Mouse (Mus musculus) adrenal gland, postnatal 10 days (tissue): ENCODE results near the gene Galnt11. TPM values are rescaled to one million over a fixed set of nuclear protein-coding genes. Genes with fewer than 3 reads are reported as not detected.
"Not testable (repeated sequence)": the region's sequence is repeated elsewhere in the genome, so short reads cannot be mapped to it uniquely, and the experiment has no call there.

ENCODE experiments used
- DNase-seq: peaks from one replicate; pipeline ENCODE4 v3.0.0; 2021; ENCODE audit warnings: mixed read lengths
- long read RNA-seq, 2 experiments: library from polyadenylated mRNA; stranded (forward); transcript quantifications; one replicate each; pipeline ENCODE4 v2.0.0; 2021
- total RNA-seq, 2 experiments: library from RNA; stranded (reverse); gene quantifications; 2 replicates each; pipeline ENCODE4 v1.2.3; 2021

Gene Galnt11
- total RNA-seq = 10 to 100 TPM; 33.0 to 34.6 TPM
- long read RNA-seq, experiment 1, full-length matches to known transcripts = 80 of 114 reads
- long read RNA-seq, experiment 1, partial matches to known transcripts = 4 of 114 reads
- long read RNA-seq, experiment 1, other reads (novel, unspliced or antisense) = 30 of 114 reads
- long read RNA-seq, experiment 2, transcript Galnt11-201 (12 exons, 2,552 nt) = major isoform, 30 of 78 reads
- long read RNA-seq, experiment 2, transcript Galnt11-202 (11 exons, 2,493 nt) = minor isoform, 27 of 78 reads
- long read RNA-seq, experiment 2, partial matches to known transcripts = 8 of 78 reads
- long read RNA-seq, experiment 2, other reads (novel, unspliced or antisense) = 13 of 78 reads

DNA sequence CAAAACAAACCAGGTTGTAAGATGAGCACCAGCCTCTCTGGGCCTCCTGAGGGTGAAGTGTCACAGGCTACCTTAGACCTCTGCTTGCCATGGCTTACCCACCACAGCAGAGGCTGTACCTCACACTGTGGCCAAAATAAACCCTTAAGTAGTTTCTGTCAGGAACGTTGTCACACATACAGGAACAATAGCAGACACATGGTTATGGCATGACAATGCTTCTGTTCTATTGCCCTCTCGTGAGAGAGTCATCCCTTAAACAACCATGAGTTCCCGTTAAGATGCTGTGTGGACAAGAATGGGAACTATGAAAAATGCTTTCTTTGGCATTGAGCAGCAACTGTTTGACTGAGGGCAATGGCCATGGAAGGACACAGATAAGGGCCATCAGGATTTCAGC is at the start of gene Galnt11:
TSS of gene Galnt11 (plus strand) at position 301 of the 400 bp plus-strand sequence.
- DNase-seq = no peak

DNA sequence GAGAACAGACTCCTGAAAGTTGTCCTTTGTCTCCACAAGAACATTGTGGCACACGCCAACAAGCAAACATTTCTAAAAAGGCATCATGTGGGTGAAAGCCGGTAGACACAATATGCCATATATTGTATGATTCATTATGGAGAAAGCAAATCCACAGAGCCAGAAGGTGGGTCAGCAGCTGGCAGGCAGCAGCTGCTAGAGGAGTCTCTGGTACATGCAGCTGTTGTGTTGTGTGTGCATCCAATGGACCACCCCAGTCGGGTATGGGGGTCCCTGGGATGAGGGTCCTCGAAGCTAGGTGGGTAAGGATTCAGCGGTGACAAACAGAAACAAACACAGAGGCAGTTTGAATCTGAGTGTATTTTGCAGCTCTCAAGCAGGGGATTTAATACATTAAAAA is 43.8 kb upstream of the Galnt11 start:
- not testable (repeated sequence) for DNase-seq

DNA sequence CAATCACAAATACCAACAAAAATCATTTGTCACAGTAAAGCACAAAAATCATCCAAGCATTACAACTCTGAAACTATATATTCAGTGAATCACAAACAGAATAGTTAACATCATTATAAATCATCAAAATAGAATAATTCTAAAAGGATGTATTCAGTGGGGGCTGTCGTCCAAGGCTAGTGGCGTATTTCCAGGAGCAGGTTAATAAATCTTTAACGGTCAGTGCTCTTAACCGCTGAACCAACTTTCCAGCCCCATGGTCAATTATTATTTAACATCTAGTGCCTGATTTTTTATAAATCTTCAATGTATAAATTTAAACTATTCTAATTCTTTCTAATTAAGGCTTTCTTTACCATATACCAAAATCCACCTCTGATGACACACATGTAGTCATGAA is 43.2 kb upstream of the Galnt11 start:
- DNase-seq = not testable (repeated sequence)

DNA sequence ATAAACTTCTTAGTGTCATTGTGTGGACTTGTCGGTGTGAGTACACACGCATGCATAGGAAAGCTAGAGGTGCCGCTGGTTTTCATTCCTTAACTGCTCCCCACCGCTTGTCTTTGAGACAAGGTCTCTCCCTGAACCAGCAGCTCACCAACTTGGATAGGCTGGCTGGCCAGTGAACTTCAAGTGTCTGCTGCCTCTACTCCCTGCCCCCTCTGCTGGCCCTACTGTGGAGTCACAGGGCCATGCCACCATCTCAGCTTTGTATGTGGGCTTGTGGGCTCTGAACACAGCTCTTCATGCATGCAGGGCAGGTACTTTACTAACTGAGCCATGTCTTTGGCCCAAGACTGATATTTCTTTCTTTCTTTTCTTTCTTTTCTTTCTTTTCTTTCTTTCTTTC is 42.4 kb upstream of the Galnt11 start:
- no peak for DNase-seq

DNA sequence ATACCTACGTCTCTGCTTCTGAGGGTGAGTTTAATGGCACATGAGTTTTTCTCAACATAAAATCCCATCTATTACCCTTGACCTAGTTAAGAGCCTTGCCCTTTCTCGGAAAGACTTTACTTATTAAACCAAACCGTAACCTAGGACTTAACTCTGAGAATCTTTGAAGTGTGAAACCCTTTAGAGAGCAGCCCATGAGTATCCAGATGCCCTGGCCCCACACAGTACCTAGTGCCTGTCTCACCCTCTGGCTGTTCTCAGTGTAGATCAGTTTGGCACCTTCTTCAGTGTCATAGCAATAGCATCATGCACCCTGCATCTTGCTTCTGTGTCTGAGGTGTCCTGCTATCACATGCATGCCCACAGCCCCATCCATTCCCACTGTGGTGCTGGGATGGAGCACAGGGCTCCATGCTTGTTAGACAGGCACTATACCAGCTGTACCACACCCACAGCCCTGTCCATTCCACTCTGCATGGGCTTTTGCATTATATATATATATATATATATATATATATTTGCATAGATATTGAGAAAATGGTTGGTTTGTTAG is 41.7 kb upstream of the Galnt11 start:
- no peak for DNase-seq

DNA sequence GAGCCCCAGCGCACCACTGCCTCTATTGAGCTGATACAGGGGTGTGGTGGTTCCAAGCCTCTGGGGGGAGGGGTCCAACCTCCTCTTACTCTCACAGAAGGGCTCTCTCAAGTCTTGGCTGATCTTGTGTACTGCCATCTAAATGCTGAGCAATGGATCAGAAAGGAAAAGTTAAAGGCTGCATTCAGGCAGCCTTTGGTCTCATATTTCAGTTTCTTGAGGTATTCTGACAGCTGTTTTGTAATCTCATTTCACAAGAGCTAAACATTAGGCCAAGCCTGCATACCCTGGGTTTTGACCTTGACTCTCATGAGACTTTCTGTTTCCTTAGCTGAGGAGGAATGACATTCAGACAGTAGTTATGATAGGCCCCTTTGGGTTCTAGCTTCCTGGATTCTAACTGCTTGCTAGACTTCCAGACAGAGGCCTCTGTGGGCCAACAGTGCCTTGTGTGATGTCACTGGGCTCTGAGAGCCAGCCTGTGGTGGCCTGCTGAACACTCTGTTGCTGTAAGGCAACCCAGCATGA is 40.6 kb upstream of the Galnt11 start, which contains the start of gene Galntl5:
TSS of gene Galntl5 (plus strand) at position 457 of the 528 bp plus-strand sequence.
- DNase-seq = peak; percentile 32

DNA sequence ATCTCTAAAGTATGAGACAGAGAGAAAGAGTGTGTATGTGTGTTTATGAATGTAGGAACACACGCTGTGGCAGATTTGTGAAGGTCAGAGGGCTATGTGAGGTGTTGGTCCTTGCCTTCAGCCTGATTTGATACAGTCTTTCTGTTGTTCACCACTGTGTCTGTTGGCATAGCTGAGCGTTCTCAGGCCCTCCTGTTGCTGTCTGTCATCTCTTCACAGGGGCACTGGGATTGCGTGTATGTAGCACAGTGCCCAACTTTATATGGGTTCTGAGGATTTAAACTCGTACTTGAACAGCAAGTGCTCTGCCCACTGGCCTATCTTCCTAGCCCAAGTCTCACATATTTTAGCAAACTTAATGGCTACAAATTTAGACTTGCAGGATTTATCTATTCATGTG is 38.1 kb upstream of the Galnt11 start:
- no peak for DNase-seq

DNA sequence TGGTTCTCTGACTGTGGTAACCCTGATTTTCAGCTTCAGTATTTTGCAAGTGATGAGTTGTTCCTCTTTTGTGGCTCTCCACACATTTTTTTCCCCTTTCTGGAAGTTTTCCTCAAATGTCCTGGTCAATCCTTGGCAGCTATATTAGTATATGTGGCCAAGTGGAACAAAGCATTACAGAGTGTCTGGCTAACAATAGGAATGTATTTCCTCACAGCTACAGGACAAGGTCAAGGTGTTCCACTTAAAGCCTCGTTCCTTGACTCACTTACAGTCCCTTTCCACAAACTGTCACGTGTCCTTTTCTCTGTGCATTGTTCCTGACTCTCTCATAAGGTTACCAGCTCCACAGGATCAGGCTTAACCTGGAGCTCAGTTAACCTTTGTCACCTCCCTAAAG is 37.1 kb upstream of the Galnt11 start:
- no peak for DNase-seq

DNA sequence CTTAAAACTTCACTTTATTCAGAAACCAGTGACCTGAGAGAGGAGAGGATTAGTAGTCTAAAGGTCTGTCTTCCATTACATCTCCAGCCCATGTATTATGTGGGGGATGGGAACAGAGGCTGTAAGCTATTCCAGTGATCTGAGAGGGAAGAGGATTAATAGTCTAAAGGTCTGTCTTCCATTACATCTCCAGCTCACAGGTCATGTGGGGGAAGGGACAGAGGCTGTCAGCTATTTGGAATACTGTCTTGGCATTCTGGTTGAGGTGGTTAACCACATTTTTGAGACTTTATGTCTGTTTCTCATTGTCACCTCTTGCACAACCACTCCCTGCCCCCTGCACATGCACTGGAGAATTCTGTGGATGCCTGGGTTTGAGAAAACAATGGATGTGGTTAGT is 34.0 kb upstream of the Galnt11 start:
- DNase-seq = no peak

DNA sequence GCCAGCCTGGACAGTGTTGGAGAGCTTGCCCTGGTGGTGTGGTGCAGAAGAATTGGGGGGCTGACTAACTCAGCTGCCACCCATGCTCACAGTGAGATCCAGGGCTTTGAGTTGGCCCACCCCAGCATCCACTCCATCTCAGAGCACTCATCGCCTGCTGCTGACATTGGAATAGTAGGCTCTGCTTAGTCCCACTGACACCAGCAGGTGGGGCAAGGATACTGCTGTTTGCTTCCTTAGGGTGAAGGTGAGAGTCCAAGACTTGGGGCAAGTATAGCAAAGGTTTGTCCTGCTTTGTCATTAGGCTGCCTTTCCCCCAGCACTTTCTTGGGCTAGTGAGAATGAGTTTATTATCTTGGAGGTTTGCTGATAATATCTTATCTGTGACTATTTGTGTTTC is 32.9 kb upstream of the Galnt11 start:
- DNase-seq = peak; percentile 47

DNA sequence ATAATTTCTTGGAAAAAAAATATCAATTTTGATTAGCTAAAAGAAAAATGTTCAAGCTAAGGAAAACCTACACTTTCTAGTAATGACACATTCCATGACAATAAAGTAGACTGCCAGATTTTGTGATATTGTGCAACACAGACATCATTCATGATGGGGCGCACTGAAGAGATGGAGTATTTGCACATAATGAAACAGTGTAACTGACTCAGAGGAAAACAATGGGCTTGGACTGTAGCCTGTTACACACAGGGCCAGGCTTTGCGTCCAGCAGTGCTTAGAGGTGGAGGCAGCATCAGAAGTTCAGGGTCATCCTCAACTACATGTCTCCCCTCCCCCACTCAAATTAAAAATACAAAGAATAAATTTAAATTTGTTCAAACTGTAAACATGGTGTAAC is 31.2 kb upstream of the Galnt11 start:
- peak; percentile 18 for DNase-seq

DNA sequence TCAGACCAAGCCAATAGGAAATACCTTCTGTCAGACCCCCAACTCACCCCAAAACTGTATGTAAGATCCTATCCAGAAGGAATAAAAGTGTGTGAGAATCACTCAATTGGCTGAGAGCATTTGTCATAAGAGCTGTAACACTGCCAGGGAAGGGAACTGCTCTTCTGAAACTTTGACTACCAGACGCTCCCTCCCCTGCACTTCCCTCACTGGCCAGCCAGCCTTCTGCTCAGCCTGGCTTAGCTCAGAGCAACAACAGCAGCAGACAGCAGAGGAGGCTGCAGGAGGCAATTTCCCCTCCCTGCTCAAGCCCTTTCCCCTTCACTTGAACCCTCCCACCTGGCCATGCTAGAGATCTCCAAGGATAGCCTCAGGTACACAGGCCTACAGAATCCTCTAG is 9.8 kb upstream of the Galnt11 start:
- DNase-seq = no peak

DNA sequence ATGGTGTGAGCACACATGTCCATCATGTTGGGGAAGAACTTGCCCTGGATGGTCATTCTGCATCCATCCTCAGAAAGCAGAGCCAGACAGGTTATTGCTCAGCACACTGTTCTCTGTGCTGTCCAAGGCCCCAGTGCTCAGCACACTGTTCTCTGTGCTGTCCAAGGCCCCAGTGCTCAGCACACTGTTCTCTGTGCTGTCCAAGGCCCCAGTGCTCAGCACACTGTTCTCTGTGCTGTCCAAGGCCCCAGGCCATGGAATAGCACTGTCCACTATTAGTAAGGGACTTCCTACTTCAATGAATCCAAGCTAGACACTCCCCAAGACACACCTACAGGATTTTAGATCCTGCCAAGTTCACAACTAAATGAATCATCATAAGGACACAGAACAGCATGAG is 8.5 kb upstream of the Galnt11 start:
- not testable (repeated sequence) for DNase-seq

DNA sequence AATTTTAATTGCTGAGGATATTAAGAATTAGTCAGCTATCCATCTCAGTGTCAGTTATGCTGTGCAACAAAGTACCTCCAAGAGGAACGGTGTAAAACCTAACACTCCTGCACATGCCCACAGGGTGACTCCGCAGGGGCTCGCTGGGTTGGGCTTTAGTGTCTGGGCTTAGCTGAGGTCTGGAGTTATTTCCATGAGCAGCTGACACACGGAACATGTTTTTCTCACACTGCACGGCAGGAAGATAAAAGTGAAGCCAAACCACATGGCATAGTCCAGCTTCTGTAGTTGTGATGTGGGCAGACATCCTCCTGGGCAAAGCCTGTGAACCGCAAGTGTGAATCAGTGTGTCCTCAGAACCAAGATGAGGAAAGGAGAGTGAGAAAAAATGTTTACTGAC is 6.7 kb upstream of the Galnt11 start:
- no peak for DNase-seq

DNA sequence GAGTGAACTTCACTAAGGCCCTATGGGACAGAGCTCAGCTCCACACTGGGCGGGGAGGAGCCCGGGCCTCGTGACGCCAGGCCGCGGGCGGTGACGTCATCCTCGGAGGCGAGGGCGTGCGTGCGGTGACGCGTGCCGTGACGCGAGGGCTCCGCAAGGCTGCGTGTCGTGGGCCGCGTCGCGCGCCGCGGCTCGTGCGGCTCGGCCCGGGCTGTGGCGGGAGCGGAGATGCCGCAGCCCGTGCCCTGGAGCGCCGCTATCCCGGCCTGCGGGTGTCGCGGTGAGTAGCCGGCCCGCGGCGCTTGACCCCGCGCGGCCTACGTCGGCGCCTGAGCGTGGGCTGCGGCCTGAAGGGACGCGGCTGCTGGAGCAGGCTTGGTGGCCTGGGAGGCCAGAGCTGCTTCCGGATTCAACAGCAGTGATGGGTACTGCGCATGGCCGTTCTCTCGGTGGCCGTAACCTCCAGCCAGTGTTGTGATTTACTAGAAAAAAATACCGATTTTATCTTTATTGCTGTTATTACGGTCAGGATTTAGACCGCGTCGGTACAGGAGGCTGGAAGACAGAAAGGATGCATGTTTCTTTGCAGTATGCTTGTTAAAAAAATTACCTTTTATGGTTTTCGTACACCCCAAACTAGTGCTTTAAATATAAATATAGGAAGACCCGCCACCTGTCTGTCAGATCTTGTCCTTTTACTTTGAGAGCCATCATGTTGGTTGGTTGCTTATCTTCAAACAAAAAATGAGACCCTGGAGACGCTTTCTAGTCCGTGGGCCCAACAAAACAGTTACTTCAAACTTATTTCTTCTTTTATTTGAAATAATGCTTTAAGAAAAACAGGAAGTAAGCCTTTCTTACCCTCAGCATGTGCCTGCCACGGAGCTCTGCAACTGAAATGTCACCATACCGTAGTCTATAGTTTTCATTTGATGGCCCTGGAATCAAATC is 1.3 kb downstream of the Galnt11 start, which contains the start of gene E130116L18Rik:
TSS of gene E130116L18Rik (minus strand) at position 402 of the 951 bp plus-strand sequence.
- peak; percentile 94 for DNase-seq

DNA sequence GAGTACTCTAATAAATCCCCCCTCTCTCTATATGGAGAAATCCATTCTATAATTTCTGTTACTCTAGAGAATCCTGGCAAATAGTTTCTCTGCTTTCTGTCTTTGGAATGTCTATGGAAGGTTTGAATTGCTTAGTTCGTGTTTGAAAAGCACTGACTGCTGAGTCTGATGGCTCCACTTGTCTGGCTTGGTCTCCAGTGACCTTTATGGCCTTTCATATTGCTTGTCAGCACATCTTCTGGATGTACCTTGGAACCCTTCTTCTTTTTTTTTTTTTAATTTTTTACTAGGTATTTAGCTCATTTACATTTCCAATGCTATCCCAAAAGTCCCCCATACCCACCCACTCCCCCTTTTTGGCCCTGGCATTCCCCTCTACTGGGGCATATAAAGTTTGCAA is 2.7 kb downstream of the Galnt11 start:
- DNase-seq = not testable (repeated sequence)

DNA sequence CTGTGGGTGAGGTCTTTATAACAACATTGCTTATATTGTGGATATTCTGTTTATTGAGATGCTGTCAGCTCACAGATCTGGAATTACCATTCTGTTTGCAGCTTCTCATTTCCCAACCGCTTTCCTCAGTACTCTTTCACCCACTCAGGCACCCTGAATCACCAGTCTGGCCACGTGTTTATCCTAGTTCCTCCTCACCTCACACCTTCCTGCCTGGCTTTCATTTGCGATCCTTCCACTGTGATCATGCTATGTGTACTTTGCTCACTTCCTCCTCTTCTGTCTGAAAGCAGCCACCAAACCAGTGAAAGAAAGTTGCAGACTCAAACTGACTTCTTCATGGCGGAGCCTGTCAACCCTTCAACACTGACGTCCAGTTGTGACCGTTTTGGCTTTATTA is 21.4 kb downstream of the Galnt11 start:
- DNase-seq = no peak

DNA sequence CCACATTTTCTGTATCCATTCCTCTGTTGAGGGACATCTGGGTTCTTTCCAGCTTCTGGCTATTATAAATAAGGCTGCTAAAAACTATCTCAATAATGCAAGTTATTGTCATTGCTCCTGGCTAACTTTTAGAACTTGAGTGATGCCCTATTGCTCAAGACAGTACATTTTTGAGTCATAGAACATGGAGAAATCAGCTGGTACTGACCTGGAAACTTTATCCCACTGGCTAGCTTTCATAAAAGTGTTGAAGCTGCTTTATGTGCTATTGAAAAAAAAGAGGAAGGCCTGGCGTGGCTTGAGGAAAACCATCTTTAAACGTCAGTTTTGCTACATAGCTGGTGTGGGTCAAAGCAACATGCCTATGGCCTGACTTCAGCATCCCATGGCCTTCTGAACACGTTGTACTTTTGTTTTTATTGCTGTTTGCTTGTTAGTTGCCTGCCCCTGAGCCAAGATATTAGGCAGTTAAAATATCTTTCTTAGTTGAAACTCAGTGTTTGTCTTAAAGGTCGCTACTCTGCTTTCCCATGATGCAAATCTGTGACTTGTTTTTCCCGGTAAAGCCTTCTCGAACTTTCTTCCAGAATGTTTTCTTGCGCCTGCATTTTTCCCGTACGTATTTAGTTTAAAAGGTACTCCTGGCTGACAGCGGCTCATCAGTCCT is 24.2 kb downstream of the Galnt11 start:
- DNase-seq = no peak

DNA sequence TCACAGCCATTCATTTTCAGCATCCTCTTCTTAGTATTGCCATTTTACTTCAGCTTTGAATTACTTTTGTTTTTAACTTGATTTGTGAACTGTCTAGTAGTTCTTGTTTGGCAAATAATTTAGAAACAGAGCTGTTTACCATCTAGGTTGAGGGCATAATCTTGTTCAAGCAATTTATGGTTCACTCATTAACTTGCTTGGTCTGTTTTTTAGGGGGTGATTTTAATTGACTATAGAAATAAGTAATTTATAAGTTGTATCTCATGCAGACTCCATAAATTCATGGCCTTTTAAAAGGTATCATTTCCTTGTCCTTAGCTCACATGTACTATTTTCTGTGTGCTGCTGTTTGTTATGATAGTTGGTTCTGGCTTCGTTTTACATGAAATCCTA is 24.8 kb downstream of the Galnt11 start:
- DNase-seq = no peak

DNA sequence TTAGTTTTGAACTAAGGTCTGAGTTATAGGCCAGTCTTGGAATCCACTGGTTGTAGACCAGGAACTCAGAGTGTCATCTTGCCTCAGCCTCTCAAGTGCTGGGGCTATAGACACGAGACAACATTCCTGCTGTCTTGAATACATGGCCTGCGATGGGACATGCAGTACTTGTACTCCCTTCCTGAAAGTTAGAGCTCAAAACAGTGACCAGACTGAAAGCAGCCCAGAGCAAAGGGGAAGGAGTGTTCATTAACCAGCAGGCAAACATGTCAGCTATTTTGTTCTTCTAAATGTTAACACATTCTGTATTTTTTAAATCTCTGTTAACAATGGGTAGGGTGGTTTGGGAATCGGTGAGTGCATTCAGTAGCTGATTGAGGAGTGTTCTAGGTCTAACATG is 25.3 kb downstream of the Galnt11 start:
- no peak for DNase-seq

DNA sequence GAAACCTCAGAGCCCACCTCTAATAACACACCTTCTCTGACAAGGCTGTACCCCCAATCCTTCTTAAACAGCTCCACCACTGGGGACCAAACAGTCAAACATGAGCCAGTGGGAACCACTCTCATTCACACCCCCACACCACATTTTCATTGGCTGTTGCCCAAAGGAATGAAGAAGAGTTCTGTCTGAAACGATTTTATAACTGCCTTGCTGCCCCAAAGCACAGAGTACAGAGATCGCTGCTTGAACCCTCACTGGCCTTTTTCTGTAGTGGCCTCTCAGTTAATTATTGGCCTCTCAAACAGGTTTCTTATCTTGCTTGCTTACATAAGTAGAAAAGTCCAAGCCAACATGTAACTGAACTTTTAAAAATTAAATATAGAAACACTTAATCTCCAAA is 30.7 kb downstream of the Galnt11 start:
- no peak for DNase-seq
